Mouse (Mus musculus) midbrain, embryonic 16.5 days (tissue): ENCODE data around the gene Guca2a. TPM values are rescaled to one million over a fixed set of nuclear protein-coding genes. Genes with fewer than 3 reads are reported as not detected.

Source experiments
- ATAC-seq: fragments of 200-750 bp; cut with Nextera tagmentation; 2 replicates; pipeline ENCODE4 v1.8.0; 2017; ENCODE audit warnings: moderate TSS enrichment
- H3K27ac ChIP-seq: fragments of 300-500 bp; sonication (generic); 2 replicates; pipeline ENCODE4 v1.5.1; 2014; ENCODE audit warnings: mild to moderate bottlenecking, low read length, mixed read lengths
- H3K27me3 ChIP-seq: fragments of 300-500 bp; sonication (generic); 2 replicates; pipeline ENCODE4 v1.6.1; 2014; ENCODE audit warnings: low read depth, low read length, mixed read lengths; ENCODE audit not compliant: control insufficient read depth, insufficient read depth
- H3K36me3 ChIP-seq: fragments of 300-500 bp; sonication (generic); 2 replicates; pipeline ENCODE4 v1.6.1; 2014; ENCODE audit warnings: mild to moderate bottlenecking, low read length, moderate library complexity, mixed read lengths; ENCODE audit not compliant: control insufficient read depth, insufficient read depth
- H3K4me1 ChIP-seq: fragments of 300-500 bp; sonication (generic); 2 replicates; pipeline ENCODE4 v1.6.1; 2014; ENCODE audit warnings: mild to moderate bottlenecking, low read length, mixed read lengths; ENCODE audit not compliant: control insufficient read depth, insufficient read depth
- H3K4me2 ChIP-seq: fragments of 300-500 bp; sonication (generic); 2 replicates; pipeline ENCODE4 v1.6.1; 2014; ENCODE audit warnings: mild to moderate bottlenecking, low read length, mixed read lengths
- H3K4me3 ChIP-seq: fragments of 300-500 bp; sonication (generic); 2 replicates; pipeline ENCODE4 v1.5.1; 2014; ENCODE audit warnings: low read depth, mild to moderate bottlenecking, low read length, moderate library complexity, mixed read lengths
- H3K9ac ChIP-seq: fragments of 300-500 bp; sonication (generic); 2 replicates; pipeline ENCODE4 v1.6.1; 2014; ENCODE audit warnings: low read depth, low read length, mixed read lengths
- H3K9me3 ChIP-seq: fragments of 300-500 bp; sonication (generic); replicated peaks from 2 replicates; pipeline ENCODE4 v1.6.1; 2014; ENCODE audit warnings: mild to moderate bottlenecking, low read length, mixed read lengths; ENCODE audit not compliant: control insufficient read depth, poor library complexity, severe bottlenecking
- WGBS: fragments of 180-500 bp; shearing (Covaris S2); extraction: QIAGEN DNeasy Blood & Tissue Kit; methylation state at CpG from one replicate; pipeline ENCODE4 v1.1.7; 2014; 5-methylcytosine and 5-hydroxymethylcytosine counted together
- polyA plus RNA-seq: library from polyadenylated mRNA; unstranded; fragments of >200 nt; fragmentation: Nextera tagmentation; extraction: Ambion mirVana; gene quantifications from 2 replicates; pipeline ENCODE4 v1.2.1, GENCODE M21; 2015

Guca2a gene
- polyA plus RNA-seq = not detected in 2 replicates

DNA sequence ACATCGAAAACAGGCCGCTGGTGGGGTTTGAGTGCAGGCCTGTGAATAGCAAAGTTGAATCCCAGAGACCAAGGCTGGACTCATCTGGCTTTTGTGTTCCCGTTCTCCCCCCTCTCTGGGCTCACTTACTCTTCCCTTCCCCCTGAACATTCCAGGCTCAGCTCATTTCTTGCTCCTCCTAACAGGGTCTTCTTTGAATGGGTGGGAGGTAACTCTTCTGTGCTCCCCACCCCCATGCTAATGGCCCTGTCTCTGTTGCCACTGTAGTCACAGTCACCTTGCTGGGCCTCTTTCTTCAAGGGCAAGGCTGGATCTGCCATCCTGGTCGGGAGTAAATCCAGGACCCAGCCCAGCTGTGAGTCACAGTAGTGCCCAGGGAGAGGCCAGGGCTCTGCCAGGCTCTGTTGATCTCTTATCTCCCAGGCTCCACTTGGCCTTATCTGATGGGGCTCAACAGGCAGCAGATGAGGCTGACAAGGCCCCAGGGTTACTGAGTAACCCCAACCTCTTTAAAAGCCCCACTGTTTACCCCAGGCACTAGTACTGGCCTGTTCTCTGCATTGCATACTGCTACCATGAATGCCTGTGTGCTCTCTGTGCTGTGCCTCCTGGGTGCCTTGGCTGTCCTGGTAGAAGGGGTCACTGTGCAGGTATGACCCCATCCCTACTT, at the start of gene Guca2a:
TSS of gene Guca2a (plus strand) at position 529 of the 670 bp plus-strand sequence.
- Histone ChIP-seq H3K27ac (no peak within 1 kb of the TSS), H3K27me3 (no peaks in the 10 kb centered on the region), H3K4me3 (no peak within 1 kb of the TSS), H3K4me2 (no peak within 1 kb of the TSS), H3K4me1 (no peaks in the 10 kb centered on the region), H3K36me3 (no peaks in the 10 kb centered on the region), H3K9me3 (no peaks in the 10 kb centered on the region), H3K9ac (no peak within 1 kb of the TSS)
- WGBS = 81% methylated on average over 4 of the region's 4 CpGs
- ATAC-seq = no peak

- Histone ChIP-seq H3K4me2 (no peak overlapping the region), H3K27ac (no peak overlapping the region), H3K4me3 (no peak overlapping the region), H3K27me3 (no peaks in the 10 kb centered on the region), H3K36me3 (no peaks in the 10 kb centered on the region), H3K4me1 (peaks cover 2% of the 10 kb centered on the region; the same call in 1 of the 2 replicates), H3K9me3 (no peaks in the 10 kb centered on the region), H3K9ac (no peak overlapping the region)
- ATAC-seq = no peak
- 91% methylated on average over 2 of the region's 2 CpGs for WGBS
Measured at GRCm38 (mm10) chr4:119588037-119588436, 49.5 kb upstream of the Guca2a start.

GRCm38 (mm10) chr4:119589423-119589822, 48.1 kb upstream of the Guca2a start:
- Histone ChIP-seq H3K4me1 (peaks cover 2% of the 10 kb centered on the region; the same call in 1 of the 2 replicates), H3K4me2 (no peak overlapping the region), H3K9me3 (no peaks in the 10 kb centered on the region), H3K9ac (no peak overlapping the region), H3K27ac (no peak overlapping the region), H3K4me3 (no peak overlapping the region), H3K36me3 (no peaks in the 10 kb centered on the region), H3K27me3 (no peaks in the 10 kb centered on the region)
- WGBS = 95% methylated on average over 2 of the region's 2 CpGs
- no peak for ATAC-seq

DNA sequence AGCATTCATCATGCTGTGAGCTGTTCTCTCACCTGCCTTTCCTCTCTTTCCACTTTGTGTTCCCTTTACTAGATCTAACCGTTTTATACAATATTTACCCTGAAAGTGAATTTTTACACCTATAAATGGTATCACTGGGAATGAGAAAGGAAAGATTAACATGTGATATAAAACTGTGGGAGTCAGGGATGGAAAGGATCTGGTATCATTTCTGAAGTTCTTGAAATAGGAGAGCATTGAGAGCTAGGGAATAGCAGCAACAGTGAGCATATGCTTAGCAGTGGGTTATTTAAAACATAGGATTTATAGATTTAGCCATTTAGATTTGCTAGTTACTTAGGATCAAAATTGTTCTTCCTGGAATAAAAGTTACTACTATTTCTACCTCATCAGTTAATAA, 47.5 kb upstream of the Guca2a start:
- Histone ChIP-seq H3K9me3 (no peaks in the 10 kb centered on the region), H3K9ac (no peak overlapping the region), H3K27me3 (no peaks in the 10 kb centered on the region), H3K4me1 (peaks cover 2% of the 10 kb centered on the region; the same call in 1 of the 2 replicates), H3K4me3 (no peak overlapping the region), H3K36me3 (no peaks in the 10 kb centered on the region), H3K4me2 (no peak overlapping the region), H3K27ac (no peak overlapping the region)
- 89% methylated on average over 1 of the region's 1 CpGs for WGBS
- ATAC-seq = no peak

DNA sequence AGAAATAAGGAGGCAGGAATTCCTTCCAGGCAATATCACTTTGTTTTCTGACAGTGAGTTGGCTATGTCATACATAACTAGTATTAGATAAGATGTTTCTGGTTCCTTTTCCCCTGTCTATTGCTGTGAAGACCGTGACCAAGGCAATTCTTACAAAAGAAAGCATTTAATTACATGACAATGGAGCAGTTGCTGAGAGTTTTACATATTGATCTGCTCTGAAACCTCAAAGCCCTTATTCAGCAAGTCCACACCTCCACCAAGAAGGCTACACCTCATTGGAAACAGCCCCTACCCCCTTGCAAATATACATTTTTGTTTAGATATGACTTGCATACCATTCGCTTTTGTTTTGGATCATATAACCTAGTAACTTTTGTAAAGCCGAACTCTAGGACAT, 45.0 kb upstream of the Guca2a start:
- no peak overlapping the region for H3K27ac ChIP-seq
- H3K4me2 ChIP-seq = no peak overlapping the region
- no peak overlapping the region for H3K9ac ChIP-seq
- H3K36me3 ChIP-seq = no peaks in the 10 kb centered on the region
- H3K27me3 ChIP-seq = no peaks in the 10 kb centered on the region
- peaks cover 2% of the 10 kb centered on the region; the same call in 1 of the 2 replicates for H3K4me1 ChIP-seq
- H3K4me3 ChIP-seq = no peak overlapping the region
- 65% methylated on average over 3 of the region's 3 CpGs for WGBS
- H3K9me3 ChIP-seq = no peaks in the 10 kb centered on the region
- no peak for ATAC-seq

DNA sequence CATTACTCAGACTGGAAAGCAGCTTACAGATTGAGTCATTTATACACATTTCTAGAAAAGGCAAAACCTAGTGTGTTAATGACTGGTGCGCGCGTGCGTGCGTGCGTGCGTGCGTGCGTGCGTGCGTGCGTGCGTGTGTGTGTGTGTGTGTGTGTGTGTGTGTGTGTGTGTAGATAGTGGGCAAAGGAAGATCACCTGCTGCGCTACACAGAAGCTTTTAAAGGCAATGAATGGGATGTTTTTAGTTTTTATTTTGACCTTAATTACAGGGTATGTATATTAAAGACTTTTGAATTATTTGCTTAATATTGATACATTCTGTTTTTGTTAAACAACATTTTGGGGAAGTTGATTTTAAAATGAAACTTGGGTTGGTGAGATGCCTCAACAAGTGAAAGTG, 43.2 kb upstream of the Guca2a start:
- ATAC-seq = no peak
- Histone ChIP-seq H3K4me3 (no peak overlapping the region), H3K36me3 (no peaks in the 10 kb centered on the region)

DNA sequence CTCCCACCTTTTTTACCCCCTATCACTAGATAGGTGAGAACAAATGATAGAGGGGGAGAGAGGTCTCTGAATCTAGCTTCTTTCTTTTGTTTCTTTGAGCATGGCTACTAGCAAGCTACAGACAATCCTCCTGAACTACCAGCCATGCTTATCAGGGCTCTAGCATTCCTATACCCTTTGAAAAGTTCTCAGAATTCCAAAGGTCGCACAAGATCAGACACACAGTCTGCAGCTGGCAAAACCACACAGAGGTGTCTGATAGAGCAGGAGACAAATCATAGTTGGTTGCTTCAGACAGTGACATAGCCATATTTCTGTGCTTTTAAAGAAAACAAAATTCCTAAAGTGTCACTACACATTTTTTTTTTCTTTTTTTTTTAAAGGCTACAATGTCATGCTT, 37.9 kb upstream of the Guca2a start:
- no peaks in the 10 kb centered on the region for H3K9me3 ChIP-seq
- WGBS = 66% methylated on average over 1 of the region's 1 CpGs
- no peak overlapping the region for H3K4me2 ChIP-seq
- no peaks in the 10 kb centered on the region for H3K27me3 ChIP-seq
- H3K27ac ChIP-seq = no peak overlapping the region
- ATAC-seq = no peak
- no peaks in the 10 kb centered on the region for H3K4me1 ChIP-seq
- 0 out of 2 replicates have a peak, but pooled peaks cover 2% of the 10 kb centered on the region for H3K36me3 ChIP-seq
- no peak overlapping the region for H3K4me3 ChIP-seq
- H3K9ac ChIP-seq = no peak overlapping the region

More for the DNA sequence above, 43.2 kb upstream of the Guca2a start:
- H3K4me1 ChIP-seq = peaks cover 2% of the 10 kb centered on the region; the same call in 1 of the 2 replicates
- no peaks in the 10 kb centered on the region for H3K27me3 ChIP-seq
- no peak overlapping the region for H3K9ac ChIP-seq
- no peaks in the 10 kb centered on the region for H3K9me3 ChIP-seq
- WGBS = 93% methylated on average over 14 of the region's 14 CpGs
- no peak overlapping the region for H3K4me2 ChIP-seq
- H3K27ac ChIP-seq = no peak overlapping the region

DNA sequence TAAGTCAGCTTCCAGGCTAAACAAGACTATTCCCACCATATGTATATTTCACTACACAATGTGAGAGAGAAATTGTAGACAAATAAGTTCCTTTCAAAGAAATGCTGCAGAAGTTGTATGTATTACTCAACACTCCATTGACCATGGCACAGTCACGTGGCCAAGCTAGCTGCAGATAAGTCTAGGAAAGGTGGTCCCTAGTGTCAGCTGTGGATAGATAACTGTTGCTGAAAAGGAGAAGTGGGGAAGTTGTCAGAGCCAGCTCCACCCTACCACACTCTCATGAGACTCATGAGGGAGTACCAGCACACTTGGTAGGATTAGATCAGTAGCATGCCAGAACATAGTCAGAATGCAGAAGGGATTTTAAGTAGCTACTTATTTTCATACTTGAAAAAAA, 28.0 kb upstream of the Guca2a start:
- H3K27me3 ChIP-seq = no peaks in the 10 kb centered on the region
- H3K9me3 ChIP-seq = no peaks in the 10 kb centered on the region
- 89% methylated on average over 1 of the region's 1 CpGs for WGBS
- no peak overlapping the region for H3K4me2 ChIP-seq
- H3K4me3 ChIP-seq = no peak overlapping the region
- H3K9ac ChIP-seq = no peak overlapping the region
- no peaks in the 10 kb centered on the region; the same call in 1 of the 2 replicates for H3K36me3 ChIP-seq
- H3K4me1 ChIP-seq = peaks cover 7% of the 10 kb centered on the region; the same call in 1 of the 2 replicates
- no peak overlapping the region for H3K27ac ChIP-seq
- ATAC-seq = no peak

GRCm38 (mm10) chr4:119614078-119614477, 23.4 kb upstream of the Guca2a start:
- Histone ChIP-seq H3K36me3 (no peaks in the 10 kb centered on the region), H3K27me3 (no peaks in the 10 kb centered on the region), H3K4me3 (no peak overlapping the region), H3K4me1 (peaks cover 7% of the 10 kb centered on the region; the same call in 1 of the 2 replicates), H3K9me3 (no peaks in the 10 kb centered on the region), H3K4me2 (no peak overlapping the region), H3K27ac (peak overlapping the region; percentile 47; the same call in 1 of the 2 replicates), H3K9ac (no peak overlapping the region)
- WGBS = 64% methylated on average over 1 of the region's 1 CpGs
- no peak for ATAC-seq
